Mouse (Mus musculus) kidney, embryonic 16.5 days (tissue): ENCODE results near the gene Vill. TPM values are rescaled to one million over a fixed set of nuclear protein-coding genes. Genes with fewer than 3 reads are reported as not detected.

Experiments used
- ATAC-seq: fragments of 200-750 bp; cut with Nextera tagmentation; 2 replicates; pipeline ENCODE4 v1.8.0; 2017; ENCODE audit warnings: moderate TSS enrichment; ENCODE audit not compliant: low FRiP score, low TSS enrichment
- H3K27ac ChIP-seq: fragments of 300-500 bp; sonication (generic); 2 replicates; pipeline ENCODE4 v1.5.1; 2014; ENCODE audit warnings: low read length
- H3K27me3 ChIP-seq: fragments of 300-500 bp; sonication (generic); 2 replicates; pipeline ENCODE4 v1.6.1; 2014; ENCODE audit warnings: low read length, control low read depth, mixed read lengths; ENCODE audit not compliant: insufficient read depth
- H3K36me3 ChIP-seq: fragments of 300-500 bp; sonication (generic); 2 replicates; pipeline ENCODE4 v1.6.1; 2014; ENCODE audit warnings: low read length, control low read depth, mixed read lengths; ENCODE audit not compliant: insufficient read depth
- H3K4me1 ChIP-seq: fragments of 300-500 bp; sonication (generic); 2 replicates; pipeline ENCODE4 v1.6.1; 2014; ENCODE audit warnings: low read length, control low read depth, mixed read lengths; ENCODE audit not compliant: insufficient read depth
- H3K4me2 ChIP-seq: fragments of 300-500 bp; sonication (generic); replicated peaks from 2 replicates; pipeline ENCODE4 v1.6.1; 2014; ENCODE audit warnings: low read depth, low read length
- H3K4me3 ChIP-seq: fragments of 300-500 bp; sonication (generic); 2 replicates; pipeline ENCODE4 v1.5.1; 2014; ENCODE audit warnings: mild to moderate bottlenecking, low read length
- H3K9ac ChIP-seq: fragments of 300-500 bp; sonication (generic); replicated peaks from 2 replicates; pipeline ENCODE4 v1.6.1; 2014; ENCODE audit warnings: low read length
- H3K9me3 ChIP-seq: fragments of 300-500 bp; sonication (generic); 2 replicates; pipeline ENCODE4 v1.6.1; 2016; ENCODE audit warnings: low read length, control low read depth
- WGBS: fragments of 180-500 bp; shearing (Covaris S2); extraction: QIAGEN DNeasy Blood & Tissue Kit; methylation state at CpG from one replicate; pipeline ENCODE4 v1.1.7; 2014; 5-methylcytosine and 5-hydroxymethylcytosine counted together
- polyA plus RNA-seq: library from polyadenylated mRNA; unstranded; fragments of >200 nt; fragmentation: Nextera tagmentation; extraction: Ambion mirVana; gene quantifications from 2 replicates; pipeline ENCODE4 v1.2.1, GENCODE M21; 2015

The Vill gene
- polyA plus RNA-seq, 1 experiment from 2014 or later = 56.3 TPM

- no peak overlapping the region for H3K4me2 ChIP-seq
- H3K4me1 ChIP-seq = peaks cover 46% of the 10 kb centered on the region
- no peak overlapping the region for H3K27ac ChIP-seq
- no peak overlapping the region for H3K4me3 ChIP-seq
- H3K9me3 ChIP-seq = no peaks in the 10 kb centered on the region
- no peak overlapping the region for H3K9ac ChIP-seq
- H3K36me3 ChIP-seq = no peaks in the 10 kb centered on the region
- H3K27me3 ChIP-seq = peaks cover 3% of the 10 kb centered on the region; the same call in 1 of the 2 replicates
- WGBS = 95% methylated on average over 5 of the region's 5 CpGs
- ATAC-seq = no peak
These were observed 37.9 kb downstream of the Vill start for GRCm38 (mm10) chr9:119090462-119090861.

- Histone ChIP-seq H3K27me3 (peaks cover 3% of the 10 kb centered on the region; the same call in 1 of the 2 replicates), H3K4me3 (no peak overlapping the region)
- WGBS = 60% methylated on average over 12 of the region's 12 CpGs
These were observed 39.2 kb downstream of the Vill start for GRCm38 (mm10) chr9:119091581-119092310.

GRCm38 (mm10) chr9:119092473-119093418, 40.2 kb downstream of the Vill start:
- peak overlapping the region; percentile 60 for H3K4me3 ChIP-seq
- no peak overlapping the region for H3K27ac ChIP-seq
- H3K36me3 ChIP-seq = no peaks in the 10 kb centered on the region
- H3K4me2 ChIP-seq = peak overlapping the region; percentile 78
- peak overlapping the region; percentile 55 for H3K9ac ChIP-seq
- H3K4me1 ChIP-seq = peaks cover 36% of the 10 kb centered on the region
- ATAC-seq = no peak
- H3K27me3 ChIP-seq = peaks cover 3% of the 10 kb centered on the region; the same call in 1 of the 2 replicates
- 3% methylated on average over 45 of the region's 45 CpGs for WGBS
- H3K9me3 ChIP-seq = no peaks in the 10 kb centered on the region

More at GRCm38 (mm10) chr9:119091581-119092310, 39.2 kb downstream of the Vill start:
- Histone ChIP-seq H3K36me3 (no peaks in the 10 kb centered on the region), H3K9me3 (no peaks in the 10 kb centered on the region), H3K9ac (0 out of 2 replicates have a peak overlapping the region, but pooled peaks have one; percentile 44), H3K4me1 (peaks cover 44% of the 10 kb centered on the region), H3K27ac (no peak overlapping the region), H3K4me2 (peak overlapping the region; percentile 78)
- no peak for ATAC-seq

GRCm38 (mm10) chr9:119093419-119094295, 41.1 kb downstream of the Vill start, which contains the start of gene Plcd1:
Gene Plcd1, minus strand, starts transcription at chr9:119093502.
- H3K4me1 ChIP-seq = peaks cover 31% of the 10 kb centered on the region
- H3K36me3 ChIP-seq = no peaks in the 10 kb centered on the region
- H3K4me3 ChIP-seq = peak within 1 kb of the TSS; percentile 60
- peak within 1 kb of the TSS; percentile 39; the same call in 1 of the 2 replicates for H3K27ac ChIP-seq
- ATAC-seq = peak; percentile 88
- peak within 1 kb of the TSS; percentile 55 for H3K9ac ChIP-seq
- peaks cover 3% of the 10 kb centered on the region; the same call in 1 of the 2 replicates for H3K27me3 ChIP-seq
- no peaks in the 10 kb centered on the region for H3K9me3 ChIP-seq
- 9% methylated on average over 45 of the region's 45 CpGs for WGBS
- peak within 1 kb of the TSS; percentile 78 for H3K4me2 ChIP-seq

GRCm38 (mm10) chr9:119094462-119095109, 42.0 kb downstream of the Vill start:
- WGBS = 80% methylated on average over 13 of the region's 13 CpGs
- H3K9me3 ChIP-seq = no peaks in the 10 kb centered on the region

GRCm38 (mm10) chr9:119100177-119100898, 47.8 kb downstream of the Vill start:
- no peak overlapping the region for H3K4me2 ChIP-seq
- no peaks in the 10 kb centered on the region for H3K36me3 ChIP-seq
- H3K4me1 ChIP-seq = peaks cover 15% of the 10 kb centered on the region; the same call in 1 of the 2 replicates
- H3K27ac ChIP-seq = no peak overlapping the region
- WGBS = 15% methylated on average over 15 of the region's 15 CpGs
- H3K9me3 ChIP-seq = no peaks in the 10 kb centered on the region
- H3K4me3 ChIP-seq = no peak overlapping the region
- ATAC-seq = no peak
- H3K27me3 ChIP-seq = 0 out of 2 replicates have a peak, but pooled peaks cover 3% of the 10 kb centered on the region
- H3K9ac ChIP-seq = 0 out of 2 replicates have a peak overlapping the region, but pooled peaks have one; percentile 19

More at GRCm38 (mm10) chr9:119094462-119095109, 42.0 kb downstream of the Vill start:
- Histone ChIP-seq H3K4me2 (no peak overlapping the region), H3K4me3 (no peak overlapping the region), H3K4me1 (peaks cover 26% of the 10 kb centered on the region), H3K9ac (no peak overlapping the region), H3K27me3 (peaks cover 3% of the 10 kb centered on the region; the same call in 1 of the 2 replicates), H3K36me3 (no peaks in the 10 kb centered on the region), H3K27ac (no peak overlapping the region)
- ATAC-seq = no peak

- 3% methylated on average over 44 of the region's 44 CpGs for WGBS
- Histone ChIP-seq H3K4me2 (peak within 1 kb of the TSS; percentile 78), H3K27ac (no peak within 1 kb of the TSS), H3K36me3 (no peaks in the 10 kb centered on the region), H3K4me1 (peaks cover 13% of the 10 kb centered on the region; the same call in 1 of the 2 replicates), H3K9ac (peak within 1 kb of the TSS; percentile 59), H3K4me3 (peak within 1 kb of the TSS; percentile 66), H3K27me3 (0 out of 2 replicates have a peak, but pooled peaks cover 3% of the 10 kb centered on the region), H3K9me3 (no peaks in the 10 kb centered on the region)
- ATAC-seq = peak; percentile 87
These were observed 49.6 kb downstream of the Vill start, which contains the start of gene Dlec1 for GRCm38 (mm10) chr9:119101992-119102782. Gene Dlec1, plus strand, starts transcription at chr9:119102478.
